Mouse (Mus musculus) erythroblast, embryonic 14.5 days (primary cell): ENCODE results near the gene Hspb8.

Experiments used
- GATA1 ChIP-seq: IDR thresholded peaks from 2 replicates; pipeline ENCODE4 v1.6.1; 2012; ENCODE audit warnings: low read length, inconsistent platforms, mixed read lengths
- TAL1 ChIP-seq: IDR thresholded peaks from 3 replicates; pipeline ENCODE4 v1.6.1; 2012; ENCODE audit warnings: low read length, inconsistent platforms, mixed read lengths

- TF ChIP-seq TAL1 (no peak), GATA1 (no peak)
Observed at GRCm38 (mm10) chr5:116419322-116420045, 3.2 kb downstream of the Hspb8 start.
